Comparison of ENCODE assay signal across 8 mouse cellular contexts in the genomic region with DNA sequence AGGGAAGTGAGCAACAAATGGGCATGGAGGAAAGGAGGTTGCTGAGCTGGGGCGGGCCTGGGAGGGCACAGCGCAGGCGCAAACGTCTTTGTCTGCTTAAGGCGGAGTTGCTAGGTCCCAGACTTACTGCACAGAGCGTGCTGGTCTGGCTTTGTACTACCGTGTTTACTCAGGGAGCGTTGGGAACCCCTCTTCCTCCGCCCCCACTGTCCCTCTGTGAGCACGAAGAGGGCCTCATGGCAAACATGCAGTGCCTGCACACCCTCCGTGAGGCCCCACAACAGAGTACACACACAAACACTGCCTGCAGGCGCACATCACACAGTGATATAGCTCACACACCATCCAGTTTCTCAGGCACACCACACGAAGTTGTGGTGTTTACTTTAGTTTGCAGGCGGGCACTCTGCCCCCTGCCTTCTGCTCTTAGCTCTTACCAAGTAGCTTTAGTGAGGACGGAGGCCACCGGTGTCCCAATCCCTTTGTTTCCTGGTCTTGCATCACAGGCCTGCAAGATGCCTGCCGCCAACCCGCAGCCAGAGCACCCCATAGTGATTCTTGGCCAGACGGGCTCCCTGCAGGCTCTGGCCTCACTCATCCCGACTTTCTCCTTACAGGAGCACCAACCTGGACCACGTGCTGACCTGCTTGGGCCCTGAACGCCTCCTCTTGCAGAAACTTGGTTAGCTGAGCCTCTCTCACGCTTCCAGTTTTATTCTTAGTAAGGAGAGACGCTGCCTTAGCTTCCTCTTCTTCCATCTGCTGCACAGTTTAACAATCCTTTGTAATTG. TPM values are rescaled to one million over a fixed set of nuclear protein-coding genes. Genes with fewer than 3 reads are reported as not detected.
DNase-seq lines count a peak whose midpoint lies in the region; ATAC-seq and TF ChIP-seq lines count a peak whose summit lies in the region.

No protein-coding gene starts in this region.

- H3K79me2 ChIP-seq in heart, adult 2 months (replicated peaks; ENCODE audit: control insufficient read depth, insufficient read depth, low read length): no peaks in the 10 kb centered on the region

- 0 out of 2 replicates have a peak overlapping the region, but pooled peaks have one; percentile 3 for H3K9ac ChIP-seq in embryonic facial prominence, embryonic 15.5 days
- H3K9ac ChIP-seq in heart, adult 2 months (ENCODE audit: low read depth, low read length): peak overlapping the region; percentile 78
- H3K9ac ChIP-seq in limb, embryonic 12.5 days (replicated peaks): peak overlapping the region; percentile 55; the same call in 1 of the 2 replicates
- peak overlapping the region; percentile 66 for H3K9ac ChIP-seq in midbrain, embryonic 14.5 days (replicated peaks; ENCODE audit: low read length)

- H3K4me2 ChIP-seq in embryonic facial prominence, embryonic 15.5 days (replicated peaks): peak overlapping the region; percentile 26
- peak overlapping the region; percentile 27 for H3K4me2 ChIP-seq in limb, embryonic 12.5 days
- H3K4me2 ChIP-seq in midbrain, embryonic 14.5 days (ENCODE audit: low read length): peak overlapping the region; percentile 52

- peak; percentile 40; the same call in 1 of the 2 replicates for TF ChIP-seq EP300 in heart, adult 2 months (IDR thresholded peaks at IDR 0.05; ENCODE audit: insufficient read depth, low read depth, low read length)

- WGBS in embryonic facial prominence, embryonic 15.5 days: 11% methylated on average over 24 of the region's 24 CpGs
- 3% methylated on average over 24 of the region's 24 CpGs for WGBS in heart, adult 2 months
- 12% methylated on average over 24 of the region's 24 CpGs for WGBS in limb, embryonic 12.5 days
- 3% methylated on average over 24 of the region's 24 CpGs for WGBS in midbrain, embryonic 14.5 days

- no peaks in the 10 kb centered on the region for H3K9me3 ChIP-seq in embryonic facial prominence, embryonic 15.5 days (replicated peaks)
- no peaks in the 10 kb centered on the region for H3K9me3 ChIP-seq in limb, embryonic 12.5 days
- H3K9me3 ChIP-seq in midbrain, embryonic 14.5 days (ENCODE audit: control insufficient read depth, low read length): no peaks in the 10 kb centered on the region

- no peak for DNase-seq in cerebellum, adult 9-10 months
- peak; percentile 87 to 89 for DNase-seq in heart, adult 2 months
- DNase-seq in kidney, adult 8-10 months: peak; percentile 59 to 67
- DNase-seq in midbrain, embryonic 14.5 days: peak; percentile 91
- peak; percentile 76 to 78 for DNase-seq in spleen, adult 18-20 months

- TF ChIP-seq CTCF in heart, adult 2 months (IDR thresholded peaks at IDR 0.05): peak; percentile 38

- H3K36me3 ChIP-seq in embryonic facial prominence, embryonic 15.5 days: no peaks in the 10 kb centered on the region
- no peaks in the 10 kb centered on the region for H3K36me3 ChIP-seq in heart, adult 2 months (ENCODE audit: control insufficient read depth, insufficient read depth, low read length)
- H3K36me3 ChIP-seq in limb, embryonic 12.5 days: no peaks in the 10 kb centered on the region
- H3K36me3 ChIP-seq in midbrain, embryonic 14.5 days (ENCODE audit: control insufficient read depth, insufficient read depth, low read length): no peaks in the 10 kb centered on the region

- H3K4me1 ChIP-seq in embryonic facial prominence, embryonic 15.5 days: peaks cover 15% of the 10 kb centered on the region
- peaks cover 16% of the 10 kb centered on the region for H3K4me1 ChIP-seq in heart, adult 2 months (ENCODE audit: control insufficient read depth, insufficient read depth, low read length)
- peaks cover 19% of the 10 kb centered on the region for H3K4me1 ChIP-seq in limb, embryonic 12.5 days (replicated peaks)
- peaks cover 14% of the 10 kb centered on the region for H3K4me1 ChIP-seq in midbrain, embryonic 14.5 days (ENCODE audit: control insufficient read depth, insufficient read depth, low read length)

- peak overlapping the region; percentile 5; the same call in 1 of the 2 replicates for H3K4me3 ChIP-seq in embryonic facial prominence, embryonic 15.5 days (replicated peaks)
- peak overlapping the region; percentile 48 for H3K4me3 ChIP-seq in heart, adult 2 months
- H3K4me3 ChIP-seq in limb, embryonic 12.5 days (replicated peaks): peak overlapping the region; percentile 6; the same call in 1 of the 2 replicates
- 0 out of 2 replicates have a peak overlapping the region, but pooled peaks have one; percentile 7 for H3K4me3 ChIP-seq in midbrain, embryonic 14.5 days (replicated peaks; ENCODE audit: low read depth, low read length)

- ATAC-seq in cerebellum, adult (ENCODE audit: insufficient number of reproducible peaks, low FRiP score, low TSS enrichment): peak; percentile 81
- peak; percentile 95 for ATAC-seq in embryonic facial prominence, embryonic 15.5 days (ENCODE audit: insufficient number of reproducible peaks, low FRiP score, low TSS enrichment, low read depth)
- peak; percentile 83; the same call in 1 of the 2 replicates for ATAC-seq in limb, embryonic 12.5 days (ENCODE audit: insufficient number of reproducible peaks, insufficient read depth, low FRiP score, low TSS enrichment, low read depth)
- peak; percentile 90 for ATAC-seq in midbrain, embryonic 14.5 days (ENCODE audit: low FRiP score, low TSS enrichment)

- TF ChIP-seq POLR2A in heart, adult 2 months (IDR thresholded peaks at IDR 0.05; ENCODE audit: insufficient read depth, low read depth, low read length): peak; percentile 99

- intact Hi-C loops in heart, adult 2 months (cut with DNase I): no loop called here

- no peaks in the 10 kb centered on the region for H3K27me3 ChIP-seq in embryonic facial prominence, embryonic 15.5 days
- H3K27me3 ChIP-seq in heart, adult 2 months (ENCODE audit: control insufficient read depth, insufficient read depth, low read length): no peaks in the 10 kb centered on the region
- no peaks in the 10 kb centered on the region for H3K27me3 ChIP-seq in limb, embryonic 12.5 days
- H3K27me3 ChIP-seq in midbrain, embryonic 14.5 days (ENCODE audit: control insufficient read depth, insufficient read depth, low read length): no peaks in the 10 kb centered on the region

- peak overlapping the region; percentile 95 for H3K27ac ChIP-seq in embryonic facial prominence, embryonic 15.5 days (replicated peaks)
- peak overlapping the region; percentile 98 for H3K27ac ChIP-seq in heart, adult 2 months
- H3K27ac ChIP-seq in limb, embryonic 12.5 days: peak overlapping the region; percentile 96
- H3K27ac ChIP-seq in midbrain, embryonic 14.5 days (replicated peaks; ENCODE audit: low read depth, low read length): peak overlapping the region; percentile 98

RNA-seq across cellular contexts. Expression of a gene that starts 38.6 kb away (rescaled TPM):
- polyA plus RNA-seq in embryonic facial prominence, embryonic 15.5 days (2015; fragmentation: Nextera tagmentation; extraction: Ambion mirVana): 497 and 506 TPM in 2 replicates
- total RNA-seq in heart, adult 2 months (2021): 100 to 1,000 TPM; 155 to 164 TPM
- 72.9 and 85.8 TPM in 2 replicates for polyA plus RNA-seq in heart, adult 2 months (2012; rRNA removed)
- polyA plus RNA-seq in limb, embryonic 12.5 days (2016; fragmentation: Nextera tagmentation; extraction: Ambion mirVana): 546 and 583 TPM in 2 replicates
- polyA plus RNA-seq in midbrain, embryonic 14.5 days (2014; fragmentation: Nextera tagmentation; extraction: Ambion mirVana): 289 and 325 TPM in 2 replicates

RNA-seq across cellular contexts. Expression of a gene that starts 49.4 kb away (rescaled TPM):
- polyA plus RNA-seq in embryonic facial prominence, embryonic 15.5 days (2015; fragmentation: Nextera tagmentation; extraction: Ambion mirVana): 24.7 and 26.8 TPM in 2 replicates
- 10 to 100 TPM in 1 of 2 experiments, 1 to 10 TPM in 1; 8.9 to 11.0 TPM for total RNA-seq in heart, adult 2 months (2021)
- 8.6 and 10.7 TPM in 2 replicates for polyA plus RNA-seq in heart, adult 2 months (2012; rRNA removed)
- polyA plus RNA-seq in limb, embryonic 12.5 days (2016; fragmentation: Nextera tagmentation; extraction: Ambion mirVana): 25.8 and 27.3 TPM in 2 replicates
- 22.8 and 25.5 TPM in 2 replicates for polyA plus RNA-seq in midbrain, embryonic 14.5 days (2014; fragmentation: Nextera tagmentation; extraction: Ambion mirVana)

Comparison
In these comparisons a context has a peak if more than half of its experiments do, and no peak if none do; other contexts are left out.
1. H3K9ac ChIP-seq: peak in every context shown above with its lines; median percentile 78 in heart, adult 2 months; 66 in midbrain, embryonic 14.5 days; 55 in limb, embryonic 12.5 days; 3 in embryonic facial prominence, embryonic 15.5 days.